Mouse (Mus musculus) ES-E14 (cell line): ENCODE measurements at regions not wholly inside any gene's neighbourhood (a gene's known extent, or its start where the extent isn't known, plus 50 kb on each side); places are given as distances from the start of the nearest gene placed in this dataset.

Experiments used
- DNase-seq: peaks from one replicate; pipeline ENCODE4 v3.0.0-alpha.2; 2013; ENCODE audit warnings: low read depth, low spot score
- H3K27ac ChIP-seq: 2 replicates; pipeline ENCODE4 v1.5.1; 2012; ENCODE audit warnings: low read depth, mild to moderate bottlenecking, low read length, moderate library complexity, mixed read lengths; ENCODE audit not compliant: poor library complexity, insufficient read depth, severe bottlenecking
- H3K36me3 ChIP-seq: 2 replicates; pipeline ENCODE4 v1.6.1; 2012; ENCODE audit warnings: mild to moderate bottlenecking, low read length, moderate library complexity, mixed read lengths; ENCODE audit not compliant: control insufficient read depth, poor library complexity, insufficient read depth, severe bottlenecking
- H3K4me1 ChIP-seq, 2 experiments: fragments of 150-350 bp in 1 of 2; sonication (generic) in 1 of 2; 2 replicates each; pipeline ENCODE4 v1.6.1; 2012; ENCODE audit warnings: low read length in 2 of 2, mild to moderate bottlenecking in 1 of 2, mixed read lengths in 1 of 2; ENCODE audit not compliant: control insufficient read depth in 2 of 2, insufficient read depth in 2 of 2, poor library complexity in 1 of 2
- H3K4me3 ChIP-seq, 2 experiments: fragments of 150-350 bp in 1 of 2; sonication (generic) in 1 of 2; 2 replicates each; pipeline ENCODE4 v1.5.1; 2012; ENCODE audit warnings: low read length in 2 of 2, low read depth in 1 of 2, mild to moderate bottlenecking in 1 of 2, mixed read lengths in 1 of 2; ENCODE audit not compliant: insufficient read depth in 1 of 2, poor library complexity in 1 of 2, severe bottlenecking in 1 of 2
- H3K9ac ChIP-seq: 2 replicates; pipeline ENCODE4 v1.6.1; 2012; ENCODE audit warnings: low read depth, mild to moderate bottlenecking, low read length, mixed read lengths; ENCODE audit not compliant: poor library complexity, insufficient read depth, severe bottlenecking
- H3K9me3 ChIP-seq: fragments of 150-350 bp; sonication (generic); 2 replicates; pipeline ENCODE4 v1.6.1; 2012; ENCODE audit warnings: low read depth, mild to moderate bottlenecking, low read length; ENCODE audit not compliant: control insufficient read depth, insufficient read depth
- CHD2 ChIP-seq: IDR thresholded peaks from 2 replicates; pipeline ENCODE4 v1.6.1; 2014; ENCODE audit warnings: mild to moderate bottlenecking, low read depth, low read length, inconsistent platforms
- HCFC1 ChIP-seq: IDR thresholded peaks from 2 replicates; pipeline ENCODE4 v1.6.1; 2012; ENCODE audit warnings: low read length, inconsistent platforms, borderline replicate concordance; ENCODE audit not compliant: insufficient read depth
- MAFK ChIP-seq: IDR thresholded peaks from 2 replicates; pipeline ENCODE4 v1.6.1; 2014; ENCODE audit warnings: mild to moderate bottlenecking, low read depth, low read length, inconsistent platforms; ENCODE audit not compliant: insufficient read depth
- ZC3H11A ChIP-seq: IDR thresholded peaks from 2 replicates; pipeline ENCODE4 v1.6.1; 2012; ENCODE audit warnings: low read depth, mild to moderate bottlenecking, inconsistent platforms, low read length, borderline replicate concordance
- ZNF384 ChIP-seq: IDR thresholded peaks from 2 replicates; pipeline ENCODE4 v1.6.1; 2012; ENCODE audit warnings: low read depth, low read length, inconsistent platforms
- in situ Hi-C, 2 experiments: fragments of 600-800 bp; cut with MboI; formaldehyde crosslinking; loops; one replicate each; pipeline ENCODE4 v1.15.1; 2025; ENCODE audit warnings: low sequenced_read_pairs in 2 of 2, inconsistent platforms in 1 of 2; ENCODE audit not compliant: unreplicated experiment in 2 of 2

DNA sequence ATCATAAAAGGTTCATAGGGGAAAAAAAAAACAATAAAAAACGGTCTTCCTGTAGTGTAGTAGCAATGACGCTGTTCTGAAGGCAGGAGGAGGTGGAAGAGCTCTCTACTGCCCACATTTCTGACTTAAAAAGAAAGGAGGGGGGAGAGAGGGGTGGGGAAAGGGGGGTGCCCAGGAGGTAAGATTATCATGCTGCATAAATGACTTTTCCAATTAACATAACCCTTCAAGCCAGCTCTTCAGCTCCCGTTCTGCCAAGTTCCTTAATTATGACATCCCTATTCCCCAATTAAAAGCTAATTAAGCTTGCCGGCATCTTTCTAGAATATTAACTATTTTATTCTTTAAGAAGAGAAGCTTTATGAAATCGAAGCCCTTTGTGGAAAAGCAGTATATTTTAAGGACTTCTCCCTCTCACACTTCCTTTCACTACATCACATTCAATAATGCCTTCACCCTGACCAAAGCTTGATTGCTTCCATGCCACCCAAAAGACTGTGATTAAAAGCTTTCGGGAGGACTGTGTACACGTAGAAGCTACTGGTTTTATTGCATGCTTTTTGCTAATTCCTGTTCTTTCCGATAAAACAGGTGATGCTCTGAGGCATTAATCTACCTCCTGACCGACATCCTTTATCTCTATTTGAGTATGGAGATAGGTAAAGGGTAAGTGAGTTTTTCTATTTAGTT is 83.5 kb upstream of the Cop1 start:
- Histone ChIP-seq H3K4me3 (no peak overlapping the region), H3K4me1 (peaks cover 0 to 4% of the 10 kb centered on the region in 2 experiments; a peak in 1 of 4 replicates), H3K27ac (no peak overlapping the region), H3K9me3 (no peaks in the 10 kb centered on the region), H3K36me3 (no peaks in the 10 kb centered on the region), H3K9ac (no peak overlapping the region)
- DNase-seq, result no peak
- TF ChIP-seq ZNF384 (no peak), CHD2 (no peak), MAFK (no peak), HCFC1 (no peak), ZC3H11A (no peak)
- in situ Hi-C loops, result no loop called here

DNA sequence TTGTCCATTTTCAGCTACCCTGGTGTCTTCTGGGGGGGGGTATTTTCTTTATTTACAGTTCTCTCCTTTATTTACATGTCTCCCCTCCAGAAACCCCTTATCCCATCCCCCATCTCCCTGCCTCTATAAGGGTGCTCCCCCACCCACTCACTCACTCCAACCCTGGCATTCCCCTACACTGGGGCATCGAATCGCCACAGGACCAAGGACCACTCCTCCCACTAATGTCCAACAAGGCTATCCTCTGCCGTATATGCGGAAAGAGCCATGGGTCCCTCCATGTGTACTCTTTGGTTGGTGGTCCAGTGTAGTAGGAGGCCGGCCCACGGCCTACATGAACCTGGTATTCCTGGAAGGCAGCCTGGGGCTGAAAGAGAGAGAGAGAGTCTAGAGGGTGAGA is 82.9 kb upstream of the Cop1 start:
- no peak overlapping the region for H3K9ac ChIP-seq
- no peak for TF ChIP-seq CHD2
- TF ChIP-seq HCFC1, result no peak
- TF ChIP-seq ZC3H11A, result no peak
- no peak for TF ChIP-seq MAFK
- TF ChIP-seq ZNF384, result no peak
- H3K9me3 ChIP-seq, result no peaks in the 10 kb centered on the region
- no peak overlapping the region for H3K4me3 ChIP-seq
- DNase-seq, result no peak
- in situ Hi-C loops, result no loop called here
- H3K27ac ChIP-seq, result peak overlapping the region; percentile 40; the same call in 1 of the 2 replicates
- peaks cover 0 to 4% of the 10 kb centered on the region in 2 experiments; a peak in 1 of 4 replicates for H3K4me1 ChIP-seq
- H3K36me3 ChIP-seq, result no peaks in the 10 kb centered on the region

DNA sequence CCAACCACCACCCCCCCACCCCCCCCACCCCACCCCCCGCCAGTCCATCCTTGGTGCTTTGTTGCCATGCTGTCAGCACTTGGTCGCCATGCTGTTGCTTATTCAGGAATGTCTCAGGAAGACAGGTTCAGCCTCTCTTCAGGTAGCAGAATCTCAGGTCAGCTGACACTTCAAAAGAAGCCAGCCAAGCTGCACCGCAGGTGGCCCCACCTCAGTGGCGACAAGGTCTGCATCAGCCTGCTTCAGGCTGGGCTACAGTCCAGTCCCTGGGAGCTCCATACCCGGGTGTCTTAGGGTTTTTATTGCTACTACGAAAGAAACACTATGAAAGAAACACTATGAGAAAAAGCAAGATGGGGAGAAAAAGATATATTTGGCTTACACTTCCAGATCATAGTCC is 82.4 kb upstream of the Cop1 start:
- TF ChIP-seq ZNF384 (no peak), HCFC1 (no peak), CHD2 (no peak)
- peak; percentile 8 for DNase-seq
- no peak overlapping the region for H3K27ac ChIP-seq
- no peaks in the 10 kb centered on the region for H3K36me3 ChIP-seq
- no peak overlapping the region for H3K4me3 ChIP-seq
- H3K4me1 ChIP-seq, result peaks cover 0 to 4% of the 10 kb centered on the region in 2 experiments; a peak in 1 of 4 replicates
- in situ Hi-C loops, result no loop called here
- no peaks in the 10 kb centered on the region for H3K9me3 ChIP-seq
- no peak overlapping the region for H3K9ac ChIP-seq

DNA sequence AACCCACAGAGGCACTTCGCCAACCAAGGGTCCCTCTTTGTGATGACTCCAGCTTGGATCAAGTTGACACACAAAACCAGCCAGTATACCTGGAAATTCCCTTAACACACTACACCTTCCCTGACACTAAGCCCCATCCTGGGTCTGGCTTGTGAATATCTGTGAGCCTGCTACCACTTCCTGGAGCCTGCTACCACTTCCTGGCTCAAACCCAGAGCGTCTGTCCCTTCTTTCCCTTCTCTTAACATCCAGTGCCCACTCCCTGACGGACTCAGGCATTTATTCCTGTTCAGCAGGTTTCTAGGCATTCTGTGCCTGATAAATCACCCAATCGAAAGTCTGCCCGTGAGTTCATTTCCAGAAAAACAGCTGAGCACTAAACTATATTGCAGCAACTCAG is 81.8 kb upstream of the Cop1 start:
- H3K9ac ChIP-seq, result no peak overlapping the region
- in situ Hi-C loops, result no loop called here
- no peaks in the 10 kb centered on the region for H3K9me3 ChIP-seq
- no peaks in the 10 kb centered on the region for H3K36me3 ChIP-seq
- peaks cover 0 to 4% of the 10 kb centered on the region in 2 experiments; a peak in 1 of 4 replicates for H3K4me1 ChIP-seq
- no peak for DNase-seq
- no peak for TF ChIP-seq MAFK
- TF ChIP-seq ZC3H11A, result no peak
- no peak for TF ChIP-seq ZNF384
- no peak for TF ChIP-seq CHD2
- TF ChIP-seq HCFC1, result no peak
- H3K4me3 ChIP-seq, result no peak overlapping the region
- no peak overlapping the region for H3K27ac ChIP-seq
